Mouse (Mus musculus): ENCODE data around the gene Mdc1. TPM values are rescaled to one million over a fixed set of nuclear protein-coding genes. Genes with fewer than 3 reads are reported as not detected.

The Mdc1 gene
- total RNA-seq, 2 experiments from 2014 or later: 16.9 to 18.4 TPM

DNA sequence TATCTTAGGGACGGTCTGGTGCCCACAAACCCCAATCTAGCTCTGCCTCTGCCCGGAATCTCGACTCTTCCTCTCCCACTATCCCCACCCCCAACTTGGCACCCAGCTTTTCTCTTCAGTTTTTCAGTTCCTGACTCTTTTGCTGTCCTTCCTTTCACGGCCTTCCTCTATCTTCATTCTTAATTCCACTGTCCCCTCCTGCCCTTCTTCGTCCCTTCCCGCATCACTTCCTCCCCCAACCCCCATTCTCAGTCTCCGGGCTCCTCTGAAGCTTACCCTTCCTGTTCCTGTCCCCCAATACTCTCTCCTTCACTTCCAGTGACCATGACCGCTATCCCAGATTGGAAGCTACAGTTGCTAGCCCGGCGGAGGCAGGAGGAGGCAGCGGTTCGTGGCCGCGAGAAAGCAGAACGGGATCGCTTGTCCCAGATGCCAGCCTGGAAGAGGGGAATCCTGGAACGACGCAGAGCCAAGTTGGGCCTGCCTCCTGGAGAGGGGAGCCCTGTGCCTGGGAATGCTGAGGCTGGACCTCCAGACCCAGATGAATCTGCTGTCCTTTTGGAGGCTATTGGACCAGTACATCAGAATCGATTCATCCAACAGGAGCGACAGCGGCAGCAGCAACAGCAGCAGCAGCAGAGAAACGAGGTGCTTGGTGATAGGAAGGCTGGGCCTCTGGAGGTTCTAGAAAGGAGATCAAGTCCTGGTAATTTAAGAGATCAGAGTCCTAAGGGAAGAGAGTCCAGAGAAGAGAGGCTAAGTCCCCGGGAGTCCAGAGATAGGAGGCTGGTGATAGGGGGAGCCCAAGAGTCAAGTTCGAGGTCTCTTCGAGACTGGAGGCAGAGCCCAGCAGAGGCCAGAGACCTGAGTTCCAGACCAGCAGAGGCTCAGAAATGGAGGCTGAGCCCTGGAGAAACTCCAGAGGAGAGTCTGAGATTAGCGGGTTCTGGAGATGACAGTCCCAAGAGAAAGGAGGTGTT, 25.9 kb downstream of the Mdc1 start:
- peak; percentile 54 for TF ChIP-seq CTCF (conservative IDR thresholded peaks at IDR 0.05)
- no peak for DNase-seq (ENCODE audit: low spot score in 2 of 2)
- Histone ChIP-seq H3K4me3 (peak overlapping the region; percentile 73), H3K27ac (peak overlapping the region; percentile 88)

DNA sequence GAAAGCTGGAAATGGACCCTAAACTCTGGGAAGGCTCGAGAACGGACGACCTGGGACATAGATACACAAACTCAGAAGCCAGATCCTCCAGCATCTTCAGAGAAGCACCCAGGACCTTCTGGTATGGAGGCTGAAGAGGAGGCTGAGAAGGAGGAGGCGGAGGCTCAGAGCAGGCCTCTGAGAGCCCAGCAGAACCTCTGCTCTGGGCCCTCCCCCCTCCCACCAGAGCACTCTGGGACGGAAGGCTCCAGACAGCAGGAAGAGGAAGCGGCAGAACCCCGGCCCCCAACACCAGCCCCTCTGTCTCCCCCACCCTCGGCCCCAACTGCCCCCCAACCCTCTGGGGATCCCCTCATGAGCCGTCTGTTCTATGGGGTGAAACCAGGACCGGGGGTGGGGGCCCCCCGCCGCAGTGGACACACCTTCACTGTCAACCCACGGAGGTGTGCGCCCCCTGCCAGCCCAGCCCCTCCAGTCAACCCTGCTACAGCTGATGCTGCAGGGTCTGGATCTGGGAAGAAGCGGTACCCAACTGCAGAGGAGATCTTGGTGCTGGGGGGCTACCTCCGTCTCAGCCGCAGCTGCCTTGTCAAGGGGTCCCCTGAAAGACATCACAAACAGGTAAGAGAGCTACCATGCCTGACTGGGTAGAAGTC, 27.0 kb downstream of the Mdc1 start:
- no peak for DNase-seq (ENCODE audit: low spot score in 2 of 2)
- Histone ChIP-seq H3K4me3 (peak overlapping the region; percentile 73), H3K27ac (peak overlapping the region; percentile 88)
- no peak for TF ChIP-seq CTCF (conservative IDR thresholded peaks at IDR 0.05)

DNA sequence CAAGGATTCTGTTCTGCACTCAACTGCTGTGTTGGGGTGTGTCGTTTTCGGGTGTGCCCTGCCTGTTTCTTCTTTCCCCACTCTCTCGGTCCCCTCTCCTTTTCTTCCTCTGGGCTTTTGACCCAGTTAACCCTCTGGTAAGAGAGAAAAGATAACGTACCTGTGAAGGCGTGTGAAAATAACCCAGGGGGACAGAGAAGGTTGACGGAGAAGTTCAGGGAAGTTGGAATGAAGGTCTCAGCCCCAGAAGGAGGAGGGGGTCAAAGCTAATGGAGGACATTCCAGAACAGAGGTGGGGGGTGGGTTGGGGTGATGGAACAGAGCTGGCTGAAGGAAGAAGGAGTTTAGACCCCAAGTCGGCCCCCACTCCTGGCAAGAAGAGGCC, 27.6 kb downstream of the Mdc1 start:
- no peak for DNase-seq (ENCODE audit: low spot score in 2 of 2)
- TF ChIP-seq CTCF (conservative IDR thresholded peaks at IDR 0.05): no peak
- H3K4me3 ChIP-seq: peak overlapping the region; percentile 73
- peak overlapping the region; percentile 85 for H3K27ac ChIP-seq

DNA sequence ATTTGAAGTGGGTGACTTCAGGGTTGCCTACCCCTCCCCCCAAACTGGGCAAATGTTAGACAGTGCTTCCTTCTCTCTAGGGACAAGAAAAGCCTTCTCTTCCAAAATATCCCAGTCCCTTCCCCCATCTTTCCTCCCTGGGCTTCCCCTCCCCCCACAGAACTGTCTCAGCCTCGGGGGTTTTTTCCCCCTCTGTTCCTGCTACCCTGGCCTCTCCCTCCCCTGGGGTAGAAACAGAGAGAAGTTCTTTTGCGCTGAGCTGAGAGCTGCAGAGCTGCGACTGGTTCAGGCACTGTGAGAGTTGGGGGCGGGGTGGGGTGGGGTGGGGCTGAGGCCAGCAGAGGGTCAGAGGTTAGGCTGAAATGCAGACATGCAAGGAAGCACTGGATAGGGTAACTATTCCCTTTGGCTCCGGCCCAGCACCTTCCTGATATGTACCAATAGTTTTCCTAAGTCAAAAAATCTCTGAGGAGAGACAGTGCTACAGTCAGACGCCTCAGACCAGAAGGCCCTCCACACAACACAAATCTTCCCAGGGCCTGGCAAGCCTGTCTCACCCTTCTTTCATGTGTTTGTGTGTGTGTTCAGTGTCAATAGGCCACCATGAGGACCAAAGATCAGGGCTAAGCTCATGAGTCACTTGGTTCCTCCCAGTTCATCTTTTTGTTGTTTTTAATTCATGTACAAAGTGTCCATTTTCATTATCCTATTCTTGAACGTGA, 28.2 kb downstream of the Mdc1 start:
- no peak for DNase-seq (ENCODE audit: low spot score in 2 of 2)
- H3K27ac ChIP-seq: peak overlapping the region; percentile 85
- H3K4me3 ChIP-seq: peak overlapping the region; percentile 73
- TF ChIP-seq CTCF (conservative IDR thresholded peaks at IDR 0.05): no peak

DNA sequence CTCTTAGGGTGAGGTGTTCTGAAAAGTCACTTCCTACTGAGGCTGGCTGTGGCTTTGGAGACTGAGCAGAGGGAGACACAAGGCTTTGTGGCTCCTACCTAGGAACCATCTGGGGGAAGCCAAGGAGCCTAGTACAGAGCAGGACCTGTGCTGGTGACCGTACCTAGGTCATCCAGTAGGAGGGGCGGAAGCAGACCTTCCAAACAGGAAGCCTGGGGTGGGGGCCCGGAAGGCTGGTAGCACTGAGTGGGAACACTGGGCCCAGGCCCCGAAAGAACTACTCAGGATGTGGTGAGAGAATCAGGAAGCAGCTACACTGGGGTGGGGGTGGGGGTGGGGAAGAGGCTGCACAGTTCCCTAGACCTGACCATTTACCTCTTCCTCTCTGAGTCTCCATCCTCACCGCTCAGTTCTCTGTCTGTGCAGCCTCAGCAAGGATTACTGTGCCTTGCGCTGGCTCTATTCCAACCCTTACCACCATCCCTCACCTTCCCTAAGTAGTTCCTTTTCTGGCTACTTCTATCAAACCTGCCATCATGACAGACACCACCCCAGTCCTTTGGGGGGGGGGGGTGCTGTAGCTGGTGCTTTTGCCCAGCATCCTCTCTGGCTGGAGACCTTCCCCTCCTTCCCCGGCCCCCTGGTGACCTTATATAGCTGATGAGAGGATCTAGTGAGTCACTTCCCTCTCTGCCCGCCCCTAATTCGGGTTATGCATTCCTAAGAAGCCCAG, 29.0 kb downstream of the Mdc1 start:
- no peak for DNase-seq (ENCODE audit: low spot score in 2 of 2)
- TF ChIP-seq CTCF (conservative IDR thresholded peaks at IDR 0.05): peak; percentile 32
- peak overlapping the region; percentile 73 for H3K4me3 ChIP-seq
- H3K27ac ChIP-seq: peak overlapping the region; percentile 85

DNA sequence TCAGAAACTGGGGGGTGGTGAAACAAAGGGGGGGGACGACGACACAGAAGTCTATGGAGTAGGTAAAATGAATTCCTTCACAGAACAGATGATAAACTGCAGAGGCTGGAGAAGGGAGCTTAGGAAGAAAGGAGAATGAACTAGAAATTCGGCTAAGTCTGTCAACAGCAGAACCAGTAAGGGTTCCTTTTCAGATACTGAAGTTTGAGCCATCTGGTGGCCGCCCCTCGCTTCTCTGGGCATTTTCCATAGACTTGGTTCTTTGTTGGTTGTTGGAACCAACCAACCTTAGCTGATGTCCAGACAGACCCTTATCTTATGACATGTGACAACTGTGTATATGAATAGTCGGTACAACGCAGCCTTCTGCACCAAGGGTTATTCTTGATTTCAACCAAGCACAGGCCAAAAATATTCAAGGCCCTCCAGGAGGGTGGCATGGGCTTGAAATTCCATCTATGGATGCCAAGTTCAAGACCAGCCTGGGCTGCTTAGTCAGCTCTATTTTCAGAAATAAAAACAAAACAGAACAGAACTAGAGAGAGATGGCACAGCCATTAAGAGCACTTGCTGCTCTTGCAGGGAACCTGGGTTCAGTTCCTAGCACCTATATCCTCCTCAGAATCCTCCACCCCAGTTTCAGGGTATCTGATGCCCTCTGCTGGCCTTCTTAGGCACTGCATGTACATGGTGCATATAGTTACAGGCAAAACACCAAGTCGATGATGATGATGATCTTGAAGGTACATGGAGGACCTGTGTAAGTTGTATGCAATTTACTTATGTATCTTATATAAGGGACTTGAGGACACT, 29.8 kb downstream of the Mdc1 start:
- Histone ChIP-seq H3K4me3 (peak overlapping the region; percentile 8; the same call in 1 of the 2 replicates), H3K27ac (peak overlapping the region; percentile 85; the same call in 1 of the 2 replicates)
- no peak for DNase-seq (ENCODE audit: low spot score in 2 of 2)
- peak; percentile 68 for TF ChIP-seq CTCF (conservative IDR thresholded peaks at IDR 0.05)

DNA sequence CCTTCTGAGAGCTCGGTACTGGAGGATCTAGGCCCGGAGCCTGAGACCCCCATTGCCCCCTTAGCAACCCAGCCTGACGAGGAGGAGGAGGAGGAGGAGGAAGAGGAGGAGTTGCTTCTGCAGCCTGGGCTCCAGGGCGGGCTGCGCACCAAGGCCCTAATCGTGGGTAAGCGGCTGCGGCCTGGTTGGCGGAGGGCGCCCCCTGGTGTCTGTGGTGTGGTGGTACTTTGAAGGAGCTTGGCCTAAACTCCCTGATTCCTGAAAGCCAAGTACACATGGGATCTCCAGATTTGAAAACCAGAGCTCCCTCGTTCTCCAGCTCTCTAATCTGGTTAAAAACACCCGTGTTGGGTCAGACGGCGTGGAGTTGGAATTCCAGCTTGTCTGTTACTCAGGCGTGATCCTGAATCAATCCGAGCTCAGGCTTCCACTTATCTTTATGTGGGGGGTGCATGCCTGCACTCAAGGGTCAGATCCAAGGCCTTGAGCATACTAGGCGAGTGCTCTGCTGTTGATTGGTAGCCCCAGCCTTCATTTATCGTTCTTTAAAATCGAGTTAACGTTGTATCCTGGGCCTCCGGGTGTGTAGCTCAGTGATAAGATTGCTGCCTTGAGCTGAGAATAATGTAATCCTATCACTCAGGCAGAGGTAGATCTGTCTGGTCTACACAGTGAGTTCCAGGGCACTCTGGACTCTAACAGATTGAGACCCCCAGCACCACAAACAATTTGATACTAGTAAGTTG, 32.6 kb downstream of the Mdc1 start:
- H3K27ac ChIP-seq: peak overlapping the region; percentile 24; the same call in 1 of the 2 replicates
- no peak overlapping the region for H3K4me3 ChIP-seq
- peak; percentile 86 to 96 for DNase-seq (ENCODE audit: low spot score in 2 of 2)
- TF ChIP-seq CTCF (conservative IDR thresholded peaks at IDR 0.05): peak; percentile 96

DNA sequence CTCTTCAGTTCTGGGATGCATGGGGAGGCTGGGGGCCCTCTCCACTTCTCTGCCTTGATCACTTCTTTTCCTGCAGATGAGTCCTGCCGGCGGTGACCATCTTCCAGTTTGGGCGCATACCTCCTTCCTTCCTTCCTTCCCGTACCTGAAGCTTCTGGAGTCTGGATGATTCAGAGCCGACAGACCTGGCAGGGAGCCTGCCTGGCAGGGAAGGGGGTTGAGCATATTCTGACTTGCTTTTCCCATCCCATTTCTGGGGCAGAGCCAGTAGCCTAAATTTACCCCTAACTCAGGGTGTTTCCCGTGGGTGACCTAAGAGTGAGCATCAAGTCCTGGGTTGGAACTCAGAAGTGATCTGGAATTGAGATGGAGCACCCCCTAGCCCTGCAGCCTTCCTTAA, 33.4 kb downstream of the Mdc1 start:
- Histone ChIP-seq H3K4me3 (no peak overlapping the region), H3K27ac (peak overlapping the region; percentile 24; the same call in 1 of the 2 replicates)
- TF ChIP-seq CTCF (conservative IDR thresholded peaks at IDR 0.05): no peak
- DNase-seq (ENCODE audit: low spot score in 2 of 2): no peak

DNA sequence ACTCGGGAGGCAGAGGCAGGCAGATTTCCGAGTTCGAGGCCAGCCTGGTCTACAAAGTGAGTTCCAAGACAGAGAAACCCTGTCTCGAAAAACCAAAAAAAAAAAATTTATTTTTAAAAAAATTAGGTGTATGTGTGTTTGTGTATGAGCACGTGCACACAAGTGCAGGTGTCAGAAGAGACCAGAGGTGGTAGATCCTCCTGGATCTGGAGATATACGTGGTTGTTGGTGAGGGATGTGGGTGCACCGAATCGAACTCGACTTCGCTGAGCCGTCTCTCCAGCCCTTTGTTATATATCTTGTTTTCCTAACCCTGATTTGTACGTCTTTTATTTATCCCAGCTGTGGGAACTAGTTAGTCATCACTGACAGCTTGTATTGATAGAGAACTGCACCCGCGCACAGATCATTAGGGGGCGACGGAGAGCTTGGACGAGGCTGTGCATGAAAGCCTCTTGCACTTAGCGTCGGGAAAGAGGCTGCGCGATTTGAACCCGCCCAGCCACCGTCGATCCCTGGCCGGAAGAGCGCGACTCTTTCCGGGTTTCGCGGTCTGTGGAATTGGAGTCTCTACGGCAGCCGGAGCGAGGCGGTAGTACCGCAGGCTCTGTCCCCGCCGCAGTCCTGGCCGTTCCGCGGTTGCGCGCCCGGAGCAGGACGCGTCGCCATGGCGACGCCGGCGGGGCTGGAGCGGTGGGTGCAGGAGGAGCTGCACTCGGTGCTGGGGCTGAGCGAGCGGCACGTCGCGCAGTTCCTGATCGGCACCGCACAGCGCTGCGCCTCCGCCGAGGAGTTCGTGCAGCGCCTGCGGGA, 38.1 kb downstream of the Mdc1 start, which contains the start of gene Dhx16:
Gene Dhx16, plus strand, starts transcription at position 575 of the 813 bp plus-strand sequence.
- H3K4me3 ChIP-seq: peak within 1 kb of the TSS; percentile 87
- peak; percentile 96 for DNase-seq (ENCODE audit: low spot score in 2 of 2)
- TF ChIP-seq CTCF (conservative IDR thresholded peaks at IDR 0.05): peak; percentile 89
- peak within 1 kb of the TSS; percentile 83 for H3K27ac ChIP-seq

DNA sequence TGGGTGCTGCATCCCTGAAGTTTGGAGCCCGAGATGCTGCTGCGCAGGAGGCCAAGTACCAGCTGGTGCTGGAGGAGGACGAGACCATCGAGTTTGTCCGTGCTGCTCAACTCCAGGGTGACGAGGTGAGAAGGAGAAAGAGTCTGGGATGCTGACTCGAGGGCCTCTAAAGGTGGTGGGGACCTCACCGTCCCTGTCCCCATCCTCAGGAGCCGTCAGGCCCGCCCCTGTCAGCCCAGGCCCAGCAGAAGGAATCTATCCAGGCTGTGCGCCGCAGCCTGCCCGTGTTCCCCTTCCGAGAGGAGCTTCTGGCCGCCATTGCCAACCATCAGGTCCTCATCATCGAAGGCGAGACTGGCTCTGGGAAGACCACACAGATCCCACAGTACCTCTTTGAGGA, 41.6 kb downstream of the Mdc1 start:
- DNase-seq (ENCODE audit: low spot score in 2 of 2): no peak
- H3K4me3 ChIP-seq: no peak overlapping the region
- TF ChIP-seq CTCF (conservative IDR thresholded peaks at IDR 0.05): no peak
- no peak overlapping the region for H3K27ac ChIP-seq
